Mouse (Mus musculus) myocyte (in vitro differentiated cells): ENCODE data around the gene Zc3h7a.

Experiments used
- E2F4 ChIP-seq: IDR thresholded peaks from one replicate; pipeline ENCODE4 v1.6.1; 2011; ENCODE audit warnings: mild to moderate bottlenecking, control low read depth, moderate library complexity; ENCODE audit not compliant: insufficient read depth
- MAX ChIP-seq: IDR thresholded peaks from one replicate; pipeline ENCODE4 v1.6.1; 2011; ENCODE audit warnings: low read depth, mild to moderate bottlenecking, control low read depth
- MYOD1 ChIP-seq, 3 experiments: IDR thresholded peaks; one replicate each; pipeline ENCODE4 v1.6.1; 2011; ENCODE audit warnings: control low read depth in 2 of 3, low read depth in 2 of 3, mild to moderate bottlenecking in 2 of 3, moderate library complexity in 1 of 3; ENCODE audit not compliant: insufficient read length in 2 of 3, control insufficient read depth in 1 of 3
- MYOG ChIP-seq, 3 experiments: IDR thresholded peaks; one replicate each; pipeline ENCODE4 v1.6.1; 2011; ENCODE audit warnings: control low read depth in 2 of 3, low read depth in 2 of 3, mild to moderate bottlenecking in 2 of 3; ENCODE audit not compliant: insufficient read length in 2 of 3, control insufficient read depth in 1 of 3, insufficient read depth in 1 of 3
- POLR2A ChIP-seq: IDR thresholded peaks from one replicate; pipeline ENCODE4 v1.6.1; 2011; ENCODE audit warnings: low read depth, mild to moderate bottlenecking, control low read depth, moderate library complexity; ENCODE audit not compliant: insufficient read length
- POLR2AphosphoS2 ChIP-seq: IDR thresholded peaks from one replicate; pipeline ENCODE4 v1.6.1; 2011; ENCODE audit warnings: low read depth, control low read depth; ENCODE audit not compliant: insufficient read length
- REST ChIP-seq: IDR thresholded peaks from one replicate; pipeline ENCODE4 v1.6.1; 2011; ENCODE audit warnings: mild to moderate bottlenecking, control low read depth, moderate library complexity; ENCODE audit not compliant: insufficient read depth, insufficient read length
- SRF ChIP-seq: IDR thresholded peaks from one replicate; pipeline ENCODE4 v1.6.1; 2011; ENCODE audit warnings: low read depth; ENCODE audit not compliant: control insufficient read depth, insufficient read length
- TCF12 ChIP-seq: IDR thresholded peaks from one replicate; pipeline ENCODE4 v1.6.1; 2011; ENCODE audit warnings: mild to moderate bottlenecking, control low read depth; ENCODE audit not compliant: poor library complexity, insufficient read depth, severe bottlenecking
- USF1 ChIP-seq: IDR thresholded peaks from one replicate; pipeline ENCODE4 v1.6.1; 2011; ENCODE audit warnings: low read depth, mild to moderate bottlenecking, control low read depth, moderate library complexity

DNA sequence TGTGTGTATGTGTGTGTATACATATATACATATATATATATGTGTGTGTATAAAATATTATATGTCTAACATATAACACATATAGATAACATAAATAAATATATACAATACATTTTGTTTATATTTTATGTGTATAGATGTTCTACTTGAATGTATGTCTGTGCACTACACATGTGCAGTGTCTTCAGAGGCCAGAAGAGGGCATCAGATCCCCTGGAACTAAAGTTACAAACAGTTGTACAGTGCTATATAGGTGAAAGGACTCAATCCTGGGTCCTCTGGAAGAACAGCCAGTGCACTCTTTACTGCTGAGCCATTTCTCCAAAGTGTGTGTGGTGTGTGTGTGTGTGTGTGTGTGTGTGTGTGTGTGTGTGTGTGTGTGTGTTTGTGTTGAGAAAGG is 21.7 kb downstream of the Zc3h7a start:
- TF ChIP-seq POLR2A (no peak), USF1 (no peak), TCF12 (no peak), E2F4 (no peak), MAX (no peak), MYOD1 (IDR thresholded peaks at IDR 0.05; ENCODE audit: control insufficient read depth in 1 of 3, insufficient read length in 2 of 3, low read depth in 2 of 3) (no peak), MYOG (IDR thresholded peaks at IDR 0.05; ENCODE audit: control insufficient read depth in 1 of 3, insufficient read depth in 1 of 3, insufficient read length in 2 of 3, low read depth in 2 of 3) (no peak), POLR2AphosphoS2 (no peak), REST (no peak), SRF (no peak)
